Mouse (Mus musculus) embryo, embryonic 10 days (tissue): ENCODE measurements around the gene Prkar2b.

Experiments
- DNase-seq: peaks from one replicate; pipeline ENCODE4 v3.0.0-alpha.2; 2015; ENCODE audit warnings: low spot score

Gene Prkar2b

GRCm38 (mm10) chr12:31920464-31921405, 140.4 kb downstream of the Prkar2b start:
- DNase-seq, result no peak

- no peak for DNase-seq
Observed at GRCm38 (mm10) chr12:31917245-31917644, 143.9 kb downstream of the Prkar2b start.

- no peak for DNase-seq
Observed at GRCm38 (mm10) chr12:31916691-31917090, 144.4 kb downstream of the Prkar2b start.

DNA sequence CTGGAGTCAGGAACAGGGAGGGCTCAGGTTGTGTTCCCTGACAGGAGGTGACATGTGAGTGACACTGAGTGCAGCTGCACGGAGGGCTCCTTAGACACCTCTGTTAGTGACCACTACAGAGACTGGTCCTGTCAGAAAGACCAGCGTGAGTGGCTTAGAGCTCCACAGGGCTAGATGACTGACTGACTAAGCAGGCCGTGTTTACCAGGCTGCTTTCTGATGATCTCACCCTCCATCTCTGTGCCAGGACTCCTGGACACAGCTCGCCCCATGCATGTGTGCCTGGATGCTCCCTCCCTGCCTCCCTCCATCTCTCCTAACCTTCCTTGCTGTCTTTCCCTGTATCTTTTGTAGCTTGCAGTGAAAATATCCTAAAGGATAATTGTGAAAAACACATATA, 147.5 kb downstream of the Prkar2b start:
- DNase-seq, result no peak

- DNase-seq, result no peak
Observed at GRCm38 (mm10) chr12:31912966-31913551, 148.0 kb downstream of the Prkar2b start.
